Mouse (Mus musculus) liver, embryonic 14.5 days (tissue): ENCODE measurements around the gene Tceanc2. TPM values are rescaled to one million over a fixed set of nuclear protein-coding genes. Genes with fewer than 3 reads are reported as not detected.

ENCODE experiments used
- ATAC-seq: fragments of 200-750 bp; cut with Nextera tagmentation; 2 replicates; pipeline ENCODE4 v1.8.0; 2017; ENCODE audit warnings: moderate number of reproducible peaks, mild to moderate bottlenecking, moderate library complexity; ENCODE audit not compliant: insufficient read depth
- DNase-seq, 3 experiments: peaks; one replicate each; pipeline ENCODE4 v3.0.0-alpha.2; 2012 to 2013; ENCODE audit warnings: low read depth in 3 of 3, low spot score in 3 of 3
- H3K27ac ChIP-seq: fragments of 300-500 bp; sonication (generic); 2 replicates; pipeline ENCODE4 v1.5.1; 2014; ENCODE audit warnings: moderate library complexity, mild to moderate bottlenecking, control low read depth, inconsistent platforms
- H3K27me3 ChIP-seq: fragments of 300-500 bp; sonication (generic); 2 replicates; pipeline ENCODE4 v1.6.1; 2014; ENCODE audit warnings: mild to moderate bottlenecking, low read length, moderate library complexity; ENCODE audit not compliant: control insufficient read depth, insufficient read depth
- H3K36me3 ChIP-seq: fragments of 300-500 bp; sonication (generic); replicated peaks from 2 replicates; pipeline ENCODE4 v1.6.1; 2014; ENCODE audit warnings: low read depth; ENCODE audit not compliant: control insufficient read depth, insufficient read depth
- H3K4me1 ChIP-seq, 2 experiments: fragments of 200-500 bp in 1 of 2; fragments of 300-500 bp in 1 of 2; sonication (generic) in 1 of 2; replicated peaks; 2 replicates each; pipeline ENCODE4 v1.6.1; 2012 to 2014; ENCODE audit warnings: antibody characterized with exemption in 1 of 2, inconsistent platforms in 1 of 2, low read length in 1 of 2; ENCODE audit not compliant: control insufficient read depth in 2 of 2, insufficient read depth in 2 of 2
- H3K4me2 ChIP-seq: fragments of 300-500 bp; sonication (generic); 2 replicates; pipeline ENCODE4 v1.6.1; 2014; ENCODE audit warnings: low read depth, mild to moderate bottlenecking, control low read depth, moderate library complexity
- H3K4me3 ChIP-seq, 2 experiments: fragments of 200-500 bp in 1 of 2; fragments of 300-500 bp in 1 of 2; sonication (generic) in 1 of 2; 2 replicates each; pipeline ENCODE4 v1.5.1; 2012 to 2014; ENCODE audit warnings: low read depth in 2 of 2, low read length in 2 of 2, mild to moderate bottlenecking in 2 of 2, control low read depth in 1 of 2, inconsistent platforms in 1 of 2, moderate library complexity in 1 of 2; ENCODE audit not compliant: insufficient read depth in 1 of 2
- H3K9ac ChIP-seq: fragments of 300-500 bp; sonication (generic); replicated peaks from 2 replicates; pipeline ENCODE4 v1.6.1; 2014; ENCODE audit warnings: mild to moderate bottlenecking, control low read depth, moderate library complexity
- H3K9me3 ChIP-seq: fragments of 300-500 bp; sonication (generic); 2 replicates; pipeline ENCODE4 v1.6.1; 2016; ENCODE audit warnings: low read length, mixed read lengths; ENCODE audit not compliant: control insufficient read depth
- CTCF ChIP-seq: IDR thresholded peaks from 2 replicates; pipeline ENCODE4 v1.5.1; 2016; ENCODE audit warnings: antibody characterized with exemption, low read depth, control low read depth
- EP300 ChIP-seq: IDR thresholded peaks from 2 replicates; pipeline ENCODE4 v1.6.1; 2016; ENCODE audit warnings: antibody characterized with exemption, low read depth
- WGBS: fragments of 180-500 bp; shearing (Covaris S2); extraction: QIAGEN DNeasy Blood & Tissue Kit; methylation state at CpG from one replicate; pipeline ENCODE4 v1.1.7; 2014; ENCODE audit not compliant: insufficient replicate concordance; 5-methylcytosine and 5-hydroxymethylcytosine counted together
- polyA plus RNA-seq, 2 experiments: library from polyadenylated mRNA; depleted of rRNA in 1 of 2; stranded (reverse) in 1 of 2; unstranded in 1 of 2; fragments of >200 nt; fragmentation: Nextera tagmentation in 1 of 2; extraction: Ambion mirVana in 1 of 2; gene quantifications; 2 replicates each; pipeline versions ENCODE4 v1.2.1 to v1.2.3; 2012 to 2014

Tceanc2 gene
- polyA plus RNA-seq, 2 experiments: 5.5 to 24.2 TPM

DNA sequence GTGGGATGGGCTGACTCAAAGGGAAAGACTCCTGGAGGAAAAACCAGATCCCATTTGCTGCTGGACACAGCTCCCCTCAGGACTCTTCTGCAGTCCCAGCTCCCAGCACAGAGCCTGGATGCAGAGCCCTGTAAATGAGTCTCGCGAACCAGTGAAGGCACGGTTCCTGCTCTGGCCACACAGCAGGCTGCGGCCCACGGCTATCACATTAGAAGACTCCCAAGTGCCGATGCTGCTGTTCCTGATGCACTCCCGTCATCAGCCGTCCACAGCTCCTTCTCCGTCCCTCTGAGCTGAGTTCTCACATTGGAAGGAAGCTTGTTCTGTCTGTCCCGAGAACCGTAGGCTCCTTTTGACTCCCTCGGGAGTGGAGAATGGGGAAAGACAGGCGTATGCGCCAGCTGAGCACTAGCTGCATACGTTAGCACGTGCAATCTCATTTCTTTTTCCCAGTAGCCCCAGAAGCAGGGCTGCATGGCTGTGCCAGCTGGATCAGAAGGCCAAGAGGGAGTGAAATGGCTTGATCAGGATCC is 82.0 kb downstream of the Tceanc2 start, which contains the start of gene Cdcp2:
Gene Cdcp2, plus strand, starts transcription at position 51 of the 533 bp plus-strand sequence.
- Histone ChIP-seq H3K4me3 (no peak within 1 kb of the TSS), H3K4me1 (no peaks in the 10 kb centered on the region), H3K27ac (no peak within 1 kb of the TSS), H3K9ac (no peak within 1 kb of the TSS), H3K9me3 (no peaks in the 10 kb centered on the region), H3K36me3 (no peaks in the 10 kb centered on the region), H3K4me2 (no peak within 1 kb of the TSS), H3K27me3 (no peaks in the 10 kb centered on the region)
- DNase-seq (no peak), ATAC-seq (no peak)
- TF ChIP-seq CTCF (no peak), EP300 (no peak)
- 74% methylated on average over 16 of the region's 16 CpGs for WGBS

DNA sequence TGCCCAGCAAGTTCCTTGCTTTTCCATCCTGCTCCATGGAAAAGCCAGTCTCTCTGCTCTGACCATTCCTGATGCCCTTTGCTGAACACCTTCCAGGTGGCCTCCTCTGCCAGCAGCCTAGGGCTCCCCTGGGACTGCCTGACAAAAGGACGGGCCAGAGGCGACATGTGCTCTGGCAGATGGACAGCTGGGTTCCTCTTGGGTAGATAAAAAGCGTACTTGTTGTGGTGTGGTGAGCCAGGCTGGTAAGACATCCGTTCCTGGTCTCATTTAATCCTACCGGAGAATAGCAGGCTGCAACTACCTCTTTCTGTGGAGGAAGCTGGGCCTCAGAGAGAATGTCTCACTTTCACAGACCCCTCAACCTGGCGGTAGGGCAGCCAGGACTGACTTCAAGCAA is 82.9 kb downstream of the Tceanc2 start:
- Histone ChIP-seq H3K27me3 (no peaks in the 10 kb centered on the region), H3K4me1 (no peaks in the 10 kb centered on the region), H3K36me3 (no peaks in the 10 kb centered on the region), H3K4me3 (no peak overlapping the region), H3K9ac (no peak overlapping the region), H3K4me2 (no peak overlapping the region), H3K9me3 (no peaks in the 10 kb centered on the region), H3K27ac (no peak overlapping the region)
- no peak for TF ChIP-seq CTCF
- WGBS: 12% methylated on average over 6 of the region's 6 CpGs
- ATAC-seq: no peak
- DNase-seq: no peak

DNA sequence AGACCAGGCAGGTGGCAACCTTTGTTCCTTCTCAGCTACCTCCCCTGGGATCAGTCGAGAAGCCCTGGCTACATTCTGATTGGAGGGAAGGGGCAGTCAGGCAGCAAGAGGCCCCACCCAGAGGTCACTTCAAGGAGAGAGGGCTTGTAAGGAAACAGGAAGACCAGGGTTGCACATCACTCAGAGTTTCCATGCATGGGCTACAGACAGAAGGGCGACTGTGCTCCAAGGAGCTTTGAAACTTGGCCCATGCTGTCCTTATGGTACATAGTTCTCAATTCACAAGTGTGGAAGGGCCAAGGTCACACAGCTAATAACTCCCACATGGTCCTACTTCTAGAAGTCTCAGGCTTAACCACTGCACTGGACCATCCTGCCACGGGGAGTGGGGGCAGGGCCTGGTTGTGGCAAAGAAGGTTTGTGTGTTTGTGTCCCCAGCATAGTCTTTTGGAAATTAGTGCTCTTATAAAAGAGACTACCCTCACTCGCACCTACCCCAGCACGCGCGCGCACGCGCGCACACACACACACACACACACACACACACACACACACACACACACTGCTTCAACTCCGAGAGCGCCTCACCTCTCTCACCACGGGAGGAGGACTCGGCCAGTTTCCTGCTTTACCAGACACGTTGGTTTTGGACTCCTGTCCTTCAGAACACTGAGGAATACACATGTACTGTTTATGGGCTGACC is 84.3 kb downstream of the Tceanc2 start:
- no peak overlapping the region for H3K4me3 ChIP-seq
- DNase-seq (no peak), ATAC-seq (no peak)
- no peaks in the 10 kb centered on the region for H3K36me3 ChIP-seq
- H3K27me3 ChIP-seq: no peaks in the 10 kb centered on the region
- no peak overlapping the region for H3K9ac ChIP-seq
- H3K27ac ChIP-seq: no peak overlapping the region
- WGBS: 55% methylated on average over 16 of the region's 16 CpGs
- TF ChIP-seq CTCF (no peak), EP300 (no peak)
- H3K4me1 ChIP-seq: no peaks in the 10 kb centered on the region
- no peak overlapping the region for H3K4me2 ChIP-seq
- H3K9me3 ChIP-seq: no peaks in the 10 kb centered on the region

DNA sequence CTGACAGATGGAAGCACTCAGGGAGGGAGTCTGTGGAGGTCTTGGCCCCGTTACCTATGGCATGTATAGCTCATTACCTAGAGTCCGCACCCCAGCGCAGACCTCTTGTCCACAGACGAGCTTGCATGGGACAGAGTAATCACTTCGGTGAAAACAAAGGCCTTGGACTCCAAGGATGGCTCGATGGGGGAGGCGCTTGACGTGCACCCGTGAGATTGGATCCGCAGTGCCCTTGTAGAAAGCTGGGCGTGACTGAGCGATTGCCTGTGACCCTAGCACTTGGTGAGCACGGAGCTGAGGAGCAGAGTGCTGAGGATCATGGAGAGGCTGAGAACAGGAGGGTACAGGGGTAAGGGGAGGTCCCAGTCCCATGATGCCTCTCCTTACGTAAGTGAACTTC is 87.2 kb downstream of the Tceanc2 start:
- ATAC-seq: no peak

DNA sequence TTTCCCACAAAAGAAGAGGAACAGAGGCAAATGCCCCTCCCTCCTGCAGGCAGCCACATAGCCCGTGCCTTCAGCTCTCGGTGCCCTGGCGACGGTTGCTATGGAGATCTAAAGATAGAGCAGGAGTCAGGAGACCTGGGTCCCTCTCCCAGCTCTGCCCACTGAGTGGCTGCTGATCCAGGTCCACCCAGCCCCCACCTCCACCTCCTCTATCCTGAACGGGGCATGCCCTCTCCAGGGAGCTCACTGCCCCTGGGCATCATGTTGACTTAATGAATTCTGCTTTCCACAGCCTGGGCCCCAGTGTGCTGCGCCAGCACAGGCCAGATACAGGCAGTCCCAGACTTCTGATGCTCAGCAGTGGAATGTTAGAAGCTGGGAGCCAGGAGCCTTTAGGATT is 94.1 kb downstream of the Tceanc2 start:
- ATAC-seq: no peak; the same call in 1 of the 2 replicates
- Histone ChIP-seq H3K9ac (no peak overlapping the region), H3K9me3 (no peaks in the 10 kb centered on the region), H3K27me3 (no peaks in the 10 kb centered on the region), H3K36me3 (no peaks in the 10 kb centered on the region), H3K4me1 (peaks cover 0 to 2% of the 10 kb centered on the region in 2 experiments; a peak in 2 of 4 replicates), H3K4me3 (no peak overlapping the region), H3K4me2 (no peak overlapping the region), H3K27ac (no peak overlapping the region)
- no peak for DNase-seq
- TF ChIP-seq CTCF: no peak
- TF ChIP-seq EP300: no peak
- WGBS: 38% methylated on average over 6 of the region's 6 CpGs

More for the DNA sequence above, 87.2 kb downstream of the Tceanc2 start:
- 77% methylated on average over 14 of the region's 14 CpGs for WGBS
- no peak overlapping the region for H3K4me2 ChIP-seq
- TF ChIP-seq CTCF (no peak), EP300 (no peak)
- no peak overlapping the region for H3K4me3 ChIP-seq
- H3K36me3 ChIP-seq: no peaks in the 10 kb centered on the region
- H3K27ac ChIP-seq: no peak overlapping the region
- no peaks in the 10 kb centered on the region for H3K27me3 ChIP-seq
- no peak for DNase-seq
- H3K4me1 ChIP-seq: no peaks in the 10 kb centered on the region
- H3K9me3 ChIP-seq: no peaks in the 10 kb centered on the region
- H3K9ac ChIP-seq: no peak overlapping the region
